Mouse (Mus musculus) Patski (cell line): ENCODE measurements around the gene Htr1d. TPM values are rescaled to one million over a fixed set of nuclear protein-coding genes. Genes with fewer than 3 reads are reported as not detected.

ENCODE experiments used
- ATAC-seq: fragments of 100-300 bp; one replicate; pipeline ENCODE4 v1.8.0; 2021
- CTCF ChIA-PET: fragments of 350-600 bp; sonication (Branson Sonifier 250); formaldehyde crosslinking; loops from one replicate; lab custom pipeline; 2022; ENCODE audit warnings: inconsistent platforms; lab: Charles Lee
- POLR2A ChIA-PET: fragments of 350-600 bp; sonication (Branson Sonifier 250); formaldehyde crosslinking; loops from one replicate; lab custom pipeline; 2022; ENCODE audit warnings: antibody characterized with exemption, inconsistent platforms; lab: Charles Lee
- DNase-seq: peaks from one replicate; pipeline ENCODE4 v3.0.0-alpha.2; 2011; ENCODE audit warnings: low read depth, low spot score
- H3K27me3 ChIP-seq: fragments of 371-371 bp; one replicate; pipeline ENCODE4 v1.5.1; 2021
- CTCF ChIP-seq: fragments of 100-300 bp; IDR thresholded peaks from one replicate; pipeline ENCODE4 v1.5.1; 2021
- in situ Hi-C: fragments of 300-500 bp; cut with MboI; formaldehyde crosslinking; loops from 3 replicates; pipeline ENCODE4 v1.11.1; 2018; ENCODE audit warnings: low pct_unique_long_range_greater_than_20kb, mixed read lengths
- polyA plus RNA-seq: library from polyadenylated mRNA; unstranded; gene quantifications from one replicate; pipeline ENCODE4 v1.2.3, GENCODE M21; 2021

The Htr1d gene
- polyA plus RNA-seq, 1 experiment from 2014 or later, result 0.05 TPM

DNA sequence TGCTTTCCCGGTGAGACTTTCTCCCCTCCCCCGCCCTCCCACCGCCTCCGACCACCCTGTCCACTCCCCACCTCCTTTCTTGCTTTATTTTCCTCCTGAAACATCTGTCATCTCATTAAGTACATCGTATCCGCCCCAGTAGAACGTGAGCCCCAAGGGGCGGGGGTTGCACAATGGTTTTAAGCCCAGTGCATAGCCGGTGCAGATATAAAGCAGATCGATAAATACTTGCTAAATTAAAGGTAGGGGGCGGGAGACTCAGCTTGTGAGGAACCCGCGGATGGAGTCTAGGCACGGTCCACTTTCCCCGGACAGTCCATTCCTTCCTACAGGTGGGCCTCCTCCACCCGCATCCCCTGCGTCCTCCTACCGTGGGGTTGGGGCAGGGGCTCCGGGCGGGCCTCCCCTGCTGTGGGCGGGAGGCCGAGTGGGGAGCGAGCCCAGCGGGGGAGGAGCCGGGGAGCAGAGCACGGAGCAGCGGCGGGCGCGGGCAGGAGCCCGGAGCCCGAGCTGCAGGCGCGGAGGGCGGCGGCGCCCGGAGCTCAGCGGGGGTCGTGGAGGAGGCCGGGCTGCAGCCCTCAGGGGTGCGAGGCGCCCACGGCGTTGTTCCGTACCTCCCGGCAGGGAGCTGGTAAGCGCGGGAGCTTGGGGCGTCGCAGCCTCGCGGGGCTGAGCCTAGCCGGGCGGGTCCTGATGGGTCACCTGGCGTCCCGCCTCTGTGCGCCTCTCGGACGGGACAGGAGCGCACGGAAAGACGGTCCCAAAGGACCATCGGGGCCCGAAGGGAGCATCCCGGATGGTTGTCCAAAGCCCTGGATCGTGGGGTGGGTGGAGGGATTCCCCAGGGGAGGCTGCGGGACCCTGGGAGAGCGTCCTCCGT lies 1.0 kb downstream of the Htr1d start:
- CTCF ChIA-PET, result interaction anchor here (0.8 to 0.9 kb wide), 2 partner anchors 47 to 198 kb away, joined by 3 read pairs; partner anchors contain the start of gene Lactbl1
- no peak for TF ChIP-seq CTCF
- H3K27me3 ChIP-seq, result peaks cover 3% of the 10 kb centered on the region
- in situ Hi-C loops, result no loop called here
- ATAC-seq (no peak), DNase-seq (no peak)
- POLR2A ChIA-PET, result interaction anchor here (0.8 kb wide), 1 partner anchor 174 kb away, joined by 3 read pairs; no protein-coding TSS in a partner anchor

DNA sequence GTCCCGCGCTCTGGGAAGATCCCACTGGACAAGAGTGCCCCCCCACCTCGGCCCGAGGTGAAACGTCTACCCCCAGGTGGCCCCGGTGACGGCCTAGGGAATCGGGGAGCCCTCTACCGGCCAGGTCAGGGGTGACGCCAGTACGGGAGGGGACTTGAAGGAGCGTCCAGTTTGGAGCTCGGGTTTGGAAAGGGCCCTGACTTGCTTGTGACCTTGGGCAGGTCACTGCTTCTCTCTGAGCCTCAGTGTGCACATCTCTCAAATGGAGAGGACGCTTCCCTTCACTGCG lies 1.6 kb downstream of the Htr1d start:
- peaks cover 3% of the 10 kb centered on the region for H3K27me3 ChIP-seq
- CTCF ChIA-PET, result no interaction called here
- in situ Hi-C loops, result no loop called here
- POLR2A ChIA-PET, result interaction anchor here (0.8 kb wide), 1 partner anchor 173 kb away, joined by 3 read pairs; no protein-coding TSS in a partner anchor
- TF ChIP-seq CTCF, result peak; percentile 64
- DNase-seq, result no peak
- no peak for ATAC-seq

DNA sequence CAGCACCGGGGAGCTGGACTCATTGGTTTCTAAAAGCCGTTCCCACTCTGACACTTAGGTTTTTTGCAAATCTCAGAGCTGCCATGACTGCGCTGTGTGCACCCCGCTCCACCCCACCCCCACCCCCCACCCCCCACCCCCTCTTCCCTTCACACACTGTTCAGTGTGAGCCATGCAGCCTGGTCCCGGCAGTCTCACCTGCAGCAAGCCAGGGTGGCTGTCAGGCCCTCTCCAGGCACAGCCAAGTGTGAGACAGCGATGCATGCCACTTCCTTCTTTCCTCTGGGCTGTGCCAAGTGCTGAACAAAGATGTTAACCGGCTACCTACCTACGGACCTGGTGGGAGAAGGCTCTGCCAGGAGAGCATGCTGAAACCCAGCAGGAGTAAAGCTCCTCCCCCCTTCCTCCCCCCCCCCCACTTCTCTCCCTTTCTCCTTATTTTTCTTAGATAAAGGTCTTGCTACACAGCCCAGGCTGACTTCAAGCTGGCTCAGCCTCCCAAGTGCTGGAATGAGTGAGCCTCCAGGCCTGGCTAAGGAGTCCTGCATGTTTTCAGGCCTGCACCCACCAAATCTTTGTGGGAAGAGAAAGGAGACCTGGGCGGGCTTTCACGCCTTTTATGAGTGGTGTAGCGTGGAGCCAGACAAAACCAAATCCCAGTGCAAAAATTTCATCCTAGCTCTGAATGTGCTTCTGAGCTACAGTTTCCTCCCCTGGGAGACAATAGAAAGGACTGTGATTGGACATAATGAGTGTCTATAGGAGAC lies 7.5 kb downstream of the Htr1d start:
- ChIA-PET CTCF (interaction anchor here (0.7 kb wide), 1 partner anchor 57 kb away, joined by 3 read pairs; no protein-coding TSS in a partner anchor), POLR2A (no interaction called here)
- DNase-seq (no peak), ATAC-seq (no peak)
- H3K27me3 ChIP-seq, result no peaks in the 10 kb centered on the region
- in situ Hi-C loops, result no loop called here
- TF ChIP-seq CTCF, result no peak

DNA sequence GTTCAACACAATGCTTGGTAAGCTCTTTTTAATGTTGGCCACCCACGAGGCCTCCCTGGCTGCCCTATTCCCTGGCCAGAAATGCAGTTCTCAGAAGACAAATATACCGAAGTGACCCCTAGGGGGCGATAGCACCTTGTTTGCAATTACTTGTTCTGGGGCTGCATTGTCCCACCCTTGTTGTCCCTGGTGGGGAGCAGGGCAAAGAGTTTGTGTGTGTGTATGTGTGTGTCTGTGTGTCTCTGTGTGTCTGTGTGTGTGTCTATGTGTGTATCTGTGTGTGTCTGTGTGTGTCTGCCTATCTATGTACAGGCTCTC lies 8.0 kb downstream of the Htr1d start:
- in situ Hi-C loops, result no loop called here
- DNase-seq (no peak), ATAC-seq (no peak)
- ChIA-PET POLR2A (no interaction called here), CTCF (interaction anchor here (0.7 kb wide), 1 partner anchor 58 kb away, joined by 3 read pairs; no protein-coding TSS in a partner anchor)
- peak; percentile 53 for TF ChIP-seq CTCF
- H3K27me3 ChIP-seq, result no peaks in the 10 kb centered on the region

GRCm38 (mm10) chr4:136434029-136434428 lies 10.7 kb downstream of the Htr1d start:
- ATAC-seq (no peak), DNase-seq (no peak)
- TF ChIP-seq CTCF, result no peak
- CTCF ChIA-PET, result no interaction called here
- in situ Hi-C loops, result no loop called here
- H3K27me3 ChIP-seq, result no peaks in the 10 kb centered on the region
- POLR2A ChIA-PET, result interaction anchor here (0.5 kb wide), 1 partner anchor 109 kb away, joined by 3 read pairs; no protein-coding TSS in a partner anchor

DNA sequence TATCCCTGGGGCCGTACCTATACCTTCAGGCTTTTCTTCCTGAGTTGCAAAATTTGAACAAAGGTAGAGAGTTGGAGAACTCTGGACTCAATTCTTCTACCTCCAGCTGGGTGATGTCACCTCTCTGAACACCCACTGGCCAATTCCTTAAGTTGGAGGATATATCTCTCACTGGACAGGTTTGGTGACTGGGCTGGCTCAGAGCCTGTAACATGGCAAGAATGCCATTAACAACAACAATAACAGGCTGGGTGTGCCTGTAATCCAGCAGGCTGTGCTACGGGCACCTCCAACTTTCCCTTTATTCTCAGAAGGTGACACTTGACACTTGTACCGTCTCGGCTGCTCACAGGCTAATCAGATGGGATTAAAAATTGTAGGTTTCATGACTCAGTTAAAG lies 15.8 kb downstream of the Htr1d start:
- POLR2A ChIA-PET, result no interaction called here
- no peaks in the 10 kb centered on the region for H3K27me3 ChIP-seq
- no peak for DNase-seq
- TF ChIP-seq CTCF, result no peak
- CTCF ChIA-PET, result no interaction called here
- no peak for ATAC-seq
- in situ Hi-C loops, result no loop called here

GRCm38 (mm10) chr4:136441354-136442043 lies 18.2 kb downstream of the Htr1d start:
- POLR2A ChIA-PET, result no interaction called here
- in situ Hi-C loops, result no loop called here
- TF ChIP-seq CTCF, result no peak
- H3K27me3 ChIP-seq, result no peaks in the 10 kb centered on the region
- no peak for DNase-seq
- no peak for ATAC-seq
- CTCF ChIA-PET, result no interaction called here

DNA sequence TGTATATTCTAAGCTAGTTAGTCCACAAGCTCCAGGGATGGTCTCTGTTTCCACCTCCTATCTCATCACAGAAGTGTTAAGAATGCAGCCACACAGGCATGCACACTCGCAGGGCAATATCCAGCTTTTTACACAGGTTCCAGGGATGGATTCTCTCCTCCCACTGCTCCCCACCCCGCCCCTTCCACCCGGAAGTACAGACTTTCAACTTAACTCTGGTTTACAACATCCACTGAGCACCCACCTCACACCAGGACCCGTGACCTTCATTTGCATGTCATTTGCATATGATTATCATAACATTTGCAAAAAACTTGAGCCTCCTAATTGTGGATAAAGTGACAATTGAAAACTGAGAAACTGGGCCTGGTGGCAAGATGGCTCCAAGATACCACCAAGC lies 21.2 kb downstream of the Htr1d start:
- ATAC-seq, result no peak
- in situ Hi-C loops, result no loop called here
- ChIA-PET CTCF (no interaction called here), POLR2A (no interaction called here)
- no peak for DNase-seq
- no peak for TF ChIP-seq CTCF
- H3K27me3 ChIP-seq, result no peaks in the 10 kb centered on the region

DNA sequence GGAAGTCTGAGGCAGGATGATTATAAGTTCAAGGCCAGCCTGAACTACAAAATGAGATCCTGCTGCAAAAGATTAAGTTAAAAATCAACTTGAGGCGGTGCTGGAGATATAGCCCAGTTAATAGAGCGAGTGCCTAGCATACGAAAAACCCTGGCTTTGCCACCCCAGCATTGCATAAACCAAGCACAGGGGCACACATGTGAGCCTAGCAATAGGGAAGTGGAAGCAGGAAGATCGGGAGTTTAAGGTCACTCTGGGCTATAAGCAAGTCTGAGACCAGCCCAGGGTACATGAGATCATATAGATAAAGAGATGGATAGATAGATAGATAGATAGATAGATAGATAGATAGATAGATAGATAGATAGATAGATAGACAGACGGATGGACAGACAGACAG lies 26.5 kb downstream of the Htr1d start:
- ATAC-seq (no peak), DNase-seq (no peak)
- CTCF ChIA-PET, result no interaction called here
- in situ Hi-C loops, result loop anchor here (5.0 kb wide), 1 partner anchor 173 kb away; the partner anchor contains the start of gene Lactbl1
- POLR2A ChIA-PET, result no interaction called here
- no peaks in the 10 kb centered on the region for H3K27me3 ChIP-seq
- no peak for TF ChIP-seq CTCF

DNA sequence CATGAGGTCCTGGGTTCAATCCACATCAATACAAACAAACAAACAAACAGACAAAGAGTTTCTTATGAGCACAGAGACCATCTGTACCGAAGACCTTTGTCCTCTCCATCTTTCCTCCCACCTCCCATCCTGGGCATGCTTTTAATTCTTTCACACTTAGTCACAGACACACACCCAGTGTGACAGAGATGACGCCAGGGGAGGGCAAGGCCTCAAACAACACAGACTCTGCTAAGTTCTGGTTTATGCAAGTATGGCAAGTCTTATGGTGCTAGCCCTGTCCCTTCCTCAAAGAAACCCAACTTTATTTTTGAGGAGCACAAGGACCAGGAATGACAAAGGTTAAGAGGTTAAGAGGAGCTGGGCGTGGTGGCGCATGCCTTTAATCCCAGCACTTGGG lies 26.9 kb downstream of the Htr1d start:
- no peak for TF ChIP-seq CTCF
- in situ Hi-C loops, result loop anchor here (5.0 kb wide), 1 partner anchor 172 kb away; the partner anchor contains the start of gene Lactbl1
- no peaks in the 10 kb centered on the region for H3K27me3 ChIP-seq
- ATAC-seq, result no peak
- ChIA-PET CTCF (interaction anchor here (1.0 kb wide), 1 partner anchor 10 kb away, joined by 3 read pairs; no protein-coding TSS in a partner anchor), POLR2A (no interaction called here)
- no peak for DNase-seq
